Mouse (Mus musculus): ENCODE results near the gene Sh3glb2. TPM values are rescaled to one million over a fixed set of nuclear protein-coding genes. Genes with fewer than 3 reads are reported as not detected.

Sh3glb2 gene
- polyA plus RNA-seq (2015; fragmentation: Nextera tagmentation; extraction: Ambion mirVana) = 208 and 221 TPM in 2 replicates

DNA sequence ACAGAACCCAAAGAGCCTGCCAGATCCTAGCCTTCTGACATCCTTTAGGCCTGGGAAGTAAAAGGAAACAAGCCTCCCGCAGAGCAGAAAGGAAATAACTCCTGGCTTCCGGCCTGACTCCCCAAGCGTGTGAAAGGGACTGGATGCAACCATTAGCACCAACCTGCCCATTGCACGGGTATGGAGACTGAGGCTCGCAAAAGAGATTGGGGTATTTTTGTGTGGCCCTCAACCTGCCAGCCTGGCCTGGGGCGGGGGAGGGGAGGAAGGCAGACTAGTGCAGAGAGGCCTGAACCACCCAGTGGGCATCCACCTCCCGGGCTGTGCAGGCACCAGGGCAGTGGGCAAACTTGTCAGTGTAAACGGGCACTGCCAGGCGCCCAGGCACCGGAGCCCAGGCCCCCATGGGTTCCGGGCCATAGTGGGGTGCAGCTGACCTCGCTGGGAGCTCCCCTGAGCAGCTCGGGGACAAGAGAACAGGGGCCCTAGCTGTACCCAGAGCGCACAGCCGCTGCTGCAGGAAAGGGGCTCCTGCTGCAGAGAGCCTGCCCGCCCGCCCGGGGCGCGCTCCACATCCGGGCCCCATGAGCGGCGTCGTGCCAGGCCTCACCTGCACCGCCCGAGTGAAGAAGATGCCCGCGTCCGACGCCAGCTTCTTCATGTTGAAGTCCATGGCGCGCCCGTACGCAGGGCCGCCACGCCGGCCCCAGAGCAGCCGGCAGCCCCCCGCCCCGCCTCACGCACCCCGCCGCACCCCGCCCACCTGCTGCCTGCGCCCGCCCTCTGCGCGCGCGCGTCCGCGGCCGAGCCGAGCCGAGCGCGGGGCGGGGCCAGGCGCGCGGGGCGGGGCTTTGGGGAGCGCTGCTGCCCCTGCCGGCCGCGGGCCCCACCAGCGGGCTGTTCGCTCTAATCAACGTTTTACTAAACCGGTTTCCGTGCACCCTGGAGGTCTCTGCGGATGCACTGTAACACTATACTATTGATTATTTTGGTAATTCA lies at the start of gene Sh3glb2:
Gene Sh3glb2, minus strand, starts transcription at position 805 of the 999 bp plus-strand sequence.
- H3K36me3 ChIP-seq (ENCODE audit: control insufficient read depth, insufficient read depth, low read length) = peaks cover 6% of the 10 kb centered on the region; the same call in 1 of the 2 replicates
- 2% methylated on average over 34 of the region's 73 CpGs for WGBS
- H3K4me3 ChIP-seq (ENCODE audit: low read length) = peak within 1 kb of the TSS; percentile 83
- no peaks in the 10 kb centered on the region for H3K27me3 ChIP-seq (replicated peaks; ENCODE audit: control insufficient read depth, insufficient read depth, low read length)
- H3K9me3 ChIP-seq (ENCODE audit: control insufficient read depth, low read length) = no peaks in the 10 kb centered on the region
- peaks cover 32% of the 10 kb centered on the region for H3K4me1 ChIP-seq (ENCODE audit: control insufficient read depth, insufficient read depth, low read depth, low read length)
- H3K4me2 ChIP-seq (ENCODE audit: low read length) = peak within 1 kb of the TSS; percentile 78
- H3K27ac ChIP-seq (ENCODE audit: low read depth, low read length) = peak within 1 kb of the TSS; percentile 78
- ATAC-seq = peak; percentile 82
- H3K9ac ChIP-seq (ENCODE audit: low read depth, low read length) = peak within 1 kb of the TSS; percentile 91

DNA sequence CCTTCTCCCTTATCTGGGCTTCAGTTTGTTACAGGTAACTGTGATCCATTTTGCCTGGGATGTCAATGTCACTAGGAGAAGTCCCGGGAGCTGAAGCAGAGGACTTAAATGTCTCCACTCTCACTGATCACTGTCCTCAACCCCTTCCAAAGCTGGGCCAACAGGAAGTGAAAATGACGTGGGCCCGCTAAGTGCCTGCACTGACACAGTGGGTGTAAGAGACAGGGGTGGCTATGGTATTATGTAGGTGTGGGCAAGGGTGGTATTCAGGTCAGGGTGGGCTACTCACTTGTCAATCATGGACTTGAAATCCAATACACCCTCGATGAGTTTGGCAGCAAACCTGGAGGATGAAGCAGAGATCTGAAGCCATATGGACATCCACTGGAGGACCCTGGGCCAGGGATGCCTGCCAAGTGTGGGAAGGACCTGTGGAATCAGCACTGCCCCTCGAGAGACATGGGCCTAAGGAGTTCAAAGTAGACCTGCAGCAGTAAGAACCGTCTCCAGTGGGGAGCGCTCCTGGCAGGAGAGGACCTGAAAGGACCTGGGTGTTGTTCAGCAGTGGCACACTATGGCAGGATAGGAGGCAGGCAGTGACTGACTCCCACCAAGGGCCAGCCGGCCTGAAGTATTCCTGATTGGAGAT lies 49.4 kb upstream of the Sh3glb2 start:
- Histone ChIP-seq H3K4me1 (ENCODE audit: control insufficient read depth, insufficient read depth, low read depth, low read length) (peaks cover 11% of the 10 kb centered on the region), H3K4me2 (ENCODE audit: low read length) (no peak overlapping the region), H3K27me3 (replicated peaks; ENCODE audit: control insufficient read depth, insufficient read depth, low read length) (no peaks in the 10 kb centered on the region), H3K27ac (ENCODE audit: low read depth, low read length) (no peak overlapping the region), H3K9me3 (ENCODE audit: control insufficient read depth, low read length) (no peaks in the 10 kb centered on the region), H3K4me3 (ENCODE audit: low read length) (no peak overlapping the region), H3K9ac (ENCODE audit: low read depth, low read length) (no peak overlapping the region), H3K36me3 (ENCODE audit: control insufficient read depth, insufficient read depth, low read length) (peaks cover 39% of the 10 kb centered on the region)
- WGBS = 90% methylated on average over 8 of the region's 8 CpGs
- ATAC-seq = no peak

DNA sequence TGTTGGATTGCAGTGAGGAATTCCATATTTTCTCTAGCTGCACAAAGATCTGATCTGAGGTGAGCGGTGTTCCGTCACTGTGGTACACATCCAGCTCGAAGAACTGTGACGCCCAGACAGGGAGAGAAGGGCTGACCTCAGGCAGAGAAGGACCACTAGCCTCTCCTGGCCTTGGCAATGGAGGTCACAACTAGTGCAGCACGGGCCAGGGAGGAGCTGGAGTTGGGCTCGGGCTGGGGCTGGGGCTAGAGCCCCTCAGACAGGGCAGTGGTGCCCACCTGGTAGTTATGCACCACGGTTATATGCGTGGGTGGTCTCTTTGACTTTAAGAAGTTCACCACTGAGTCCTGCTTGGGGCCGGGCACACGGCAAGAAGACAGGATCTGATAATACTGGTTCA lies 48.6 kb upstream of the Sh3glb2 start:
- ATAC-seq = no peak
- peaks cover 45% of the 10 kb centered on the region for H3K36me3 ChIP-seq (ENCODE audit: control insufficient read depth, insufficient read depth, low read length)

GRCm38 (mm10) chr2:30407221-30407620 lies 48.1 kb upstream of the Sh3glb2 start:
- H3K4me3 ChIP-seq (ENCODE audit: low read length) = no peak overlapping the region
- H3K9me3 ChIP-seq (ENCODE audit: control insufficient read depth, low read length) = no peaks in the 10 kb centered on the region
- peaks cover 45% of the 10 kb centered on the region for H3K36me3 ChIP-seq (ENCODE audit: control insufficient read depth, insufficient read depth, low read length)
- no peak overlapping the region for H3K9ac ChIP-seq (ENCODE audit: low read depth, low read length)
- H3K4me2 ChIP-seq (ENCODE audit: low read length) = no peak overlapping the region
- ATAC-seq = no peak
- no peak overlapping the region for H3K27ac ChIP-seq (ENCODE audit: low read depth, low read length)
- WGBS = 87% methylated on average over 2 of the region's 2 CpGs
- no peaks in the 10 kb centered on the region for H3K27me3 ChIP-seq (replicated peaks; ENCODE audit: control insufficient read depth, insufficient read depth, low read length)
- H3K4me1 ChIP-seq (ENCODE audit: control insufficient read depth, insufficient read depth, low read depth, low read length) = no peaks in the 10 kb centered on the region

More for the DNA sequence above, 48.6 kb upstream of the Sh3glb2 start:
- Histone ChIP-seq H3K27me3 (replicated peaks; ENCODE audit: control insufficient read depth, insufficient read depth, low read length) (no peaks in the 10 kb centered on the region), H3K27ac (ENCODE audit: low read depth, low read length) (no peak overlapping the region), H3K4me3 (ENCODE audit: low read length) (no peak overlapping the region), H3K4me2 (ENCODE audit: low read length) (no peak overlapping the region), H3K4me1 (ENCODE audit: control insufficient read depth, insufficient read depth, low read depth, low read length) (peaks cover 3% of the 10 kb centered on the region; the same call in 1 of the 2 replicates), H3K9ac (ENCODE audit: low read depth, low read length) (no peak overlapping the region), H3K9me3 (ENCODE audit: control insufficient read depth, low read length) (no peaks in the 10 kb centered on the region)
- 91% methylated on average over 10 of the region's 10 CpGs for WGBS

DNA sequence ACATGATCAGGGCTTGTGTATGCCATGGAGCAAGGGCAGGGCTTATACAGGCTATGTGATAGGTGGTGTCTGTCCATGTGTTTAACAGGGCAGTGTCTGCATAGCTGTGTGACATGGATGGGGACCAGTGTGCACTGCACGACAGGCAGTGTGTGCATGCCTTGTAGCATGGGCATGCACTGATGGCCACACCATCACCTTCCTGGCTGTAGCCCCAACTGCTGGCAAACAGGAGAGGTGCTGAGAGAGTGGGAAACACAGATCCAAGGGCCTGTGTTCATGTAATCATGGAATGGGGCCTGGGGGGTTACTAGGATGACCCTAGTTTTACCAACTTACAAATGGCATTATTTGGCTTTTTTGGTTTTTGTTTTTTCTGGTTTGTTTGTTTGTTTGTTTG lies 44.7 kb upstream of the Sh3glb2 start:
- 85% methylated on average over 1 of the region's 1 CpGs for WGBS
- Histone ChIP-seq H3K9me3 (ENCODE audit: control insufficient read depth, low read length) (no peaks in the 10 kb centered on the region), H3K27me3 (replicated peaks; ENCODE audit: control insufficient read depth, insufficient read depth, low read length) (no peaks in the 10 kb centered on the region), H3K4me1 (ENCODE audit: control insufficient read depth, insufficient read depth, low read depth, low read length) (0 out of 2 replicates have a peak, but pooled peaks cover 4% of the 10 kb centered on the region), H3K4me2 (ENCODE audit: low read length) (no peak overlapping the region), H3K36me3 (ENCODE audit: control insufficient read depth, insufficient read depth, low read length) (peaks cover 36% of the 10 kb centered on the region), H3K9ac (ENCODE audit: low read depth, low read length) (no peak overlapping the region), H3K27ac (ENCODE audit: low read depth, low read length) (no peak overlapping the region), H3K4me3 (ENCODE audit: low read length) (no peak overlapping the region)
- ATAC-seq = no peak

DNA sequence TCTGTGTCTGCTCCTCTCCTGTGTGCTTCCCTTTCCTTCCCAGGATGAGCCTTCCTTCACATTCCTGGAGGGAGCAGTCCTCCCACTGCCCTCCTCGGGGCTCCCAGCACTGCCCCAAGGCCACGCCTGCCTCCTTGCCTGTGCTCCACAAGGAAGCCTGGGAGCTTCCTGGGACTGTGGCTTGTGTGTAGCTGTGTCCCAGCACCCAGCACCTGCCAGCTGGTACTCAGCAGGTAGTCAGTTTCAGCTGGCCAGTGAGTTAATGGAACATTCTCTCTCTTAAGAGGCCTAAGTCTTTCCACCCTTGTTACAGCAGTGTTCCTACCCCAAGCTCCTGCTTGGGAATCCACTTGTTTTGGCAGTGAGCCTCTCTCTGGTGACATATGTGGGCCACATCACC lies 43.7 kb upstream of the Sh3glb2 start:
- no peaks in the 10 kb centered on the region for H3K27me3 ChIP-seq (replicated peaks; ENCODE audit: control insufficient read depth, insufficient read depth, low read length)
- peak overlapping the region; percentile 23; the same call in 1 of the 2 replicates for H3K9ac ChIP-seq (ENCODE audit: low read depth, low read length)
- WGBS = 81% methylated on average over 2 of the region's 2 CpGs
- 0 out of 2 replicates have a peak, but pooled peaks cover 4% of the 10 kb centered on the region for H3K4me1 ChIP-seq (ENCODE audit: control insufficient read depth, insufficient read depth, low read depth, low read length)
- no peak for ATAC-seq
- H3K36me3 ChIP-seq (ENCODE audit: control insufficient read depth, insufficient read depth, low read length) = peaks cover 27% of the 10 kb centered on the region
- H3K4me3 ChIP-seq (ENCODE audit: low read length) = no peak overlapping the region
- H3K27ac ChIP-seq (ENCODE audit: low read depth, low read length) = 0 out of 2 replicates have a peak overlapping the region, but pooled peaks have one; percentile 25
- H3K4me2 ChIP-seq (ENCODE audit: low read length) = no peak overlapping the region
- no peaks in the 10 kb centered on the region for H3K9me3 ChIP-seq (ENCODE audit: control insufficient read depth, low read length)

GRCm38 (mm10) chr2:30402351-30402826 lies 43.3 kb upstream of the Sh3glb2 start:
- Histone ChIP-seq H3K4me3 (ENCODE audit: low read length) (no peak overlapping the region), H3K9ac (ENCODE audit: low read depth, low read length) (peak overlapping the region; percentile 23; the same call in 1 of the 2 replicates), H3K27ac (ENCODE audit: low read depth, low read length) (0 out of 2 replicates have a peak overlapping the region, but pooled peaks have one; percentile 25), H3K9me3 (ENCODE audit: control insufficient read depth, low read length) (no peaks in the 10 kb centered on the region), H3K4me2 (ENCODE audit: low read length) (no peak overlapping the region), H3K4me1 (ENCODE audit: control insufficient read depth, insufficient read depth, low read depth, low read length) (0 out of 2 replicates have a peak, but pooled peaks cover 4% of the 10 kb centered on the region), H3K27me3 (replicated peaks; ENCODE audit: control insufficient read depth, insufficient read depth, low read length) (no peaks in the 10 kb centered on the region), H3K36me3 (ENCODE audit: control insufficient read depth, insufficient read depth, low read length) (peaks cover 31% of the 10 kb centered on the region)
- no peak for ATAC-seq
- 87% methylated on average over 9 of the region's 9 CpGs for WGBS

GRCm38 (mm10) chr2:30401581-30401980 lies 42.4 kb upstream of the Sh3glb2 start:
- no peak overlapping the region for H3K4me3 ChIP-seq (ENCODE audit: low read length)
- H3K27ac ChIP-seq (ENCODE audit: low read depth, low read length) = no peak overlapping the region
- no peak overlapping the region for H3K4me2 ChIP-seq (ENCODE audit: low read length)
- WGBS = 67% methylated on average over 1 of the region's 1 CpGs
- no peak overlapping the region for H3K9ac ChIP-seq (ENCODE audit: low read depth, low read length)
- no peaks in the 10 kb centered on the region for H3K9me3 ChIP-seq (ENCODE audit: control insufficient read depth, low read length)
- H3K27me3 ChIP-seq (replicated peaks; ENCODE audit: control insufficient read depth, insufficient read depth, low read length) = no peaks in the 10 kb centered on the region
- H3K4me1 ChIP-seq (ENCODE audit: control insufficient read depth, insufficient read depth, low read depth, low read length) = 0 out of 2 replicates have a peak, but pooled peaks cover 4% of the 10 kb centered on the region
- no peak for ATAC-seq
- peaks cover 34% of the 10 kb centered on the region for H3K36me3 ChIP-seq (ENCODE audit: control insufficient read depth, insufficient read depth, low read length)
